Comparison of ENCODE assay signal across 20 mouse cellular contexts in the genomic region with DNA sequence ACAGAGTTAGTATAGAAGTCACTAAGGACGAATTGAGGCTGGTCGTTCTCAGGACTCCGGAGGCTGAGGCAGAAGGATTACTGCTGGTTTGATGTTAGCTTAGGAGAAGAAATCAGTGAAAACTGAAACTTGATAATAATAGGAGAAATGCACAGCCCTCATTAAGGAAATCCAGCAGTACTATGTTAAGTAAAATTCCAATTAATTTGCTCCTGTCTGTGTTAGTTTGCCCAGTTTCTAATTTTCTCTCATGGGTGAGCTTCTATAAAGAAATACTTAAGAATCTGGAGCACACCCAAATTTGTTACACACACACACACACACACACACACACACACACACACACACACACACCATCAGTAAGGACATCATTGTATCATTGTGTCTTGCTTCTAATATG.
DNase-seq lines count a peak whose midpoint lies in the region; ATAC-seq and TF ChIP-seq lines count a peak whose summit lies in the region.
"Had no signal": no experiment of that assay in that cellular context is flagged by ENCODE, and none has a peak within 500 bp of the region (broad histone marks: within the 10 kb centered on the region; RNA-seq: fewer than 3 reads in every experiment).

No protein-coding gene starts in this region.

- H3K4me3 ChIP-seq in forebrain, embryonic 13.5 days: no peak overlapping the region
- no peak overlapping the region for H3K4me3 ChIP-seq in forebrain, embryonic 16.5 days (replicated peaks; ENCODE audit: low read length)
- H3K4me3 ChIP-seq: embryonic facial prominence, embryonic 13.5 days; embryonic facial prominence, embryonic 15.5 days; erythroblast, embryonic 14.5 days had no signal

- no peaks in the 10 kb centered on the region for H3K27me3 ChIP-seq in forebrain, embryonic 13.5 days
- no peaks in the 10 kb centered on the region for H3K27me3 ChIP-seq in forebrain, embryonic 16.5 days (replicated peaks; ENCODE audit: control insufficient read depth, insufficient read depth, low read length)
- H3K27me3 ChIP-seq: embryonic facial prominence, embryonic 13.5 days; embryonic facial prominence, embryonic 15.5 days; Patski had no signal

- H3K36me3 ChIP-seq in forebrain, embryonic 13.5 days (ENCODE audit: poor library complexity, severe bottlenecking): no peaks in the 10 kb centered on the region
- H3K36me3 ChIP-seq in forebrain, embryonic 16.5 days (ENCODE audit: control insufficient read depth, insufficient read depth): no peaks in the 10 kb centered on the region
- H3K36me3 ChIP-seq: embryonic facial prominence, embryonic 13.5 days; embryonic facial prominence, embryonic 15.5 days had no signal

- H3K9me3 ChIP-seq in forebrain, embryonic 13.5 days (replicated peaks): no peaks in the 10 kb centered on the region
- H3K9me3 ChIP-seq in forebrain, embryonic 16.5 days (ENCODE audit: control insufficient read depth, low read length): no peaks in the 10 kb centered on the region
- H3K9me3 ChIP-seq: embryonic facial prominence, embryonic 13.5 days; embryonic facial prominence, embryonic 15.5 days had no signal

- TF ChIP-seq POLR2A in brain, embryonic 14.5 days (IDR thresholded peaks at IDR 0.05; ENCODE audit: borderline replicate concordance, extremely low read depth, insufficient read depth, insufficient read length, poor library complexity, severe bottlenecking): no peak

- no peak for TF ChIP-seq CTCF in brain, embryonic 14.5 days (IDR thresholded peaks at IDR 0.05; ENCODE audit: borderline replicate concordance, extremely low read depth, insufficient read depth, insufficient read length)

- no peak overlapping the region for H3K27ac ChIP-seq in forebrain, embryonic 13.5 days
- no peak overlapping the region for H3K27ac ChIP-seq in forebrain, embryonic 16.5 days (ENCODE audit: low read length)
- H3K27ac ChIP-seq: embryonic facial prominence, embryonic 13.5 days; embryonic facial prominence, embryonic 15.5 days had no signal

- peak; percentile 40; the same call in 1 of the 2 replicates for ATAC-seq in forebrain, embryonic 13.5 days
- no peak for ATAC-seq in forebrain, embryonic 16.5 days
- ATAC-seq: activated CD4-positive, CD25-positive, alpha-beta regulatory T cell, adult 4 months; Patski had no signal

- H3K9ac ChIP-seq in forebrain, embryonic 13.5 days: no peak overlapping the region
- no peak overlapping the region for H3K9ac ChIP-seq in forebrain, embryonic 16.5 days (replicated peaks; ENCODE audit: low read depth, low read length)
- H3K9ac ChIP-seq: embryonic facial prominence, embryonic 13.5 days; embryonic facial prominence, embryonic 15.5 days had no signal

- 61% methylated on average over 3 of the region's 3 CpGs for WGBS in forebrain, embryonic 13.5 days
- 51% methylated on average over 3 of the region's 3 CpGs for WGBS in forebrain, embryonic 16.5 days

- H3K4me2 ChIP-seq in forebrain, embryonic 13.5 days: no peak overlapping the region
- no peak overlapping the region for H3K4me2 ChIP-seq in forebrain, embryonic 16.5 days (ENCODE audit: low read length)
- H3K4me2 ChIP-seq: embryonic facial prominence, embryonic 13.5 days; embryonic facial prominence, embryonic 15.5 days had no signal

- peaks cover 28% of the 10 kb centered on the region for H3K4me1 ChIP-seq in forebrain, embryonic 13.5 days
- H3K4me1 ChIP-seq in forebrain, embryonic 16.5 days (replicated peaks; ENCODE audit: control insufficient read depth, insufficient read depth, low read length): peaks cover 10% of the 10 kb centered on the region

- DNase-seq in Muller cell, postnatal 12 days (ENCODE audit: inconsistent ontology term): peak; percentile 64
- DNase-seq in brain, embryonic 14.5 days (ENCODE audit: low read depth): peak; percentile 80
- no peak for DNase-seq in retina, postnatal 1 day
- DNase-seq: adrenal gland, adult 8-10 months; adrenal gland, postnatal 14 days; adrenal gland, postnatal 36 days; cerebellum, adult 11 months; cerebellum, adult 18-20 months; cerebellum, adult 8-10 months; cerebellum, adult 9-11 months; cerebellum, postnatal 14 days; cerebellum, postnatal 36 days; embryo, embryonic 11 days had no signal
